Mouse (Mus musculus): ENCODE results near the gene 5730522E02Rik. TPM values are rescaled to one million over a fixed set of nuclear protein-coding genes. Genes with fewer than 3 reads are reported as not detected.

The 5730522E02Rik gene
- polyA plus RNA-seq, 1 experiment from 2014 or later: 2.6 TPM

DNA sequence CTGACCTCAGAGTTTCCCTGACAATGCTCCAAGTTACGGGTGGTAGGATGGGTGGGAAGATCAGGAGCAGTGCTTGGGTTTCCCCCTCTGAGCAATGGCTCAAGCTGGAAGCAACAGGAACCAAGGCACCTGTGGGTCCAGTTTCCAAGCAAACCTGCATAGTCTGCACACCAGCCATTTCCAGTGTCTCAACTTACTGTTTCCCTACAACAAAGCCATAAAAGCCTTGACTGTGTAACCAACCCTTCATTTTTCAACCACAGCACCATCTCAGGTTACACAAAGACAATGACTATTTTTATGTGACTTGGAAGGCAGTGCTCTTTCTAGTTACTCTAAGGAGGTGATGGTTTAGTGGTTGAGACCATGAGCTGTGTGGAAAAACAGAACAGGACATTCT, 530.7 kb downstream of the 5730522E02Rik start:
- H3K4me3 ChIP-seq (ENCODE audit: low read depth, low read length): no peak overlapping the region
- no peaks in the 10 kb centered on the region for H3K4me1 ChIP-seq (ENCODE audit: control insufficient read depth, insufficient read depth, low read length)
- DNase-seq (ENCODE audit: low spot score) (peak; percentile 38), ATAC-seq (ENCODE audit: low read depth) (peak; percentile 70; the same call in 1 of the 2 replicates)
- WGBS: 81% methylated on average over 1 of the region's 1 CpGs
- no peaks in the 10 kb centered on the region for H3K27me3 ChIP-seq (replicated peaks; ENCODE audit: control insufficient read depth, insufficient read depth, low read length)
- H3K27ac ChIP-seq (replicated peaks; ENCODE audit: low read depth, low read length): no peak overlapping the region
- H3K36me3 ChIP-seq (ENCODE audit: control insufficient read depth, insufficient read depth, low read length): no peaks in the 10 kb centered on the region
- H3K9me3 ChIP-seq (ENCODE audit: control insufficient read depth, low read length): no peaks in the 10 kb centered on the region
- H3K4me2 ChIP-seq (ENCODE audit: low read depth, low read length): no peak overlapping the region
- no peak overlapping the region for H3K9ac ChIP-seq (ENCODE audit: low read depth, low read length)

DNA sequence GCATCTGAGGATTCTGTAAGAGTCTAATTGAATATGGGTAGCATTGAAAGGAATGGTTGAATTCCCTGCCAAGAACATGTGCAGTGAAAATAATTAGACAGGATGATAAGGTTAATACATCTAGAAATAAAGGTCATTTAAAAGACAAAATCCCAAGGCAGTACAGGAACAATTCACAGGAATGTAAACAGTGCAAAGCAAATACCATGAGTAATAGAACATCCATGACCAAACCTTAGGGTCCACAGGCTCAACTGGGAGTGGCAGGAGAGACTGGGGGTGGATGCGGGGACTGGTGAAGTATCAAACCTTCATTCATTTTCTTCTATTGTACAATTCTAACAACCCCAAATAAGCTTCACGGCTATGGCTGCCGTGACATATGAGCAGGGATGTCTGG, 536.4 kb downstream of the 5730522E02Rik start:
- Histone ChIP-seq H3K4me2 (ENCODE audit: low read depth, low read length) (no peak overlapping the region), H3K27me3 (replicated peaks; ENCODE audit: control insufficient read depth, insufficient read depth, low read length) (no peaks in the 10 kb centered on the region), H3K4me1 (ENCODE audit: control insufficient read depth, insufficient read depth, low read length) (no peaks in the 10 kb centered on the region), H3K9me3 (ENCODE audit: control insufficient read depth, low read length) (no peaks in the 10 kb centered on the region), H3K27ac (replicated peaks; ENCODE audit: low read depth, low read length) (no peak overlapping the region), H3K36me3 (ENCODE audit: control insufficient read depth, insufficient read depth, low read length) (no peaks in the 10 kb centered on the region), H3K9ac (ENCODE audit: low read depth, low read length) (no peak overlapping the region), H3K4me3 (ENCODE audit: low read depth, low read length) (no peak overlapping the region)
- DNase-seq (ENCODE audit: low spot score): no peak
- WGBS: 89% methylated on average over 3 of the region's 3 CpGs
- no peak for ATAC-seq (ENCODE audit: low read depth)

DNA sequence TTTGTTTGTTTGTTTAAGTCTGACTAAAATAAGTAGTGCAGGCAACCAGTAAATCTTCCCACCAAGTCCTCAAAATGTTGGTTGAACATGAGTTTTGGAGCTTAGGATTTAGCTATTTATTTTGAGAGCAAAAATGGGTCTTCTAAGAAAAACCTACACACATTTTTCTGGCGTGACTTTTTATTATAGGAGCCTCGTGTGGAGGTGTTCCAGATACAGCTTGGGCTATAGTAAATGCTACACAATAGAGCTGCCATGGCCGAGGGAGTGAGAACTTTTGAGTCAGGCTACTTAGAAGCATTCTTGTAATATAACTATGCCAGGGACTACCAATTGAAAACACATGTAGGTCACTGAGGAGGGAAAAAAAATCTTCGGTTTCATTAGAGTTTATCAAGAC, 540.5 kb downstream of the 5730522E02Rik start:
- no peak for ATAC-seq (ENCODE audit: low read depth)

DNA sequence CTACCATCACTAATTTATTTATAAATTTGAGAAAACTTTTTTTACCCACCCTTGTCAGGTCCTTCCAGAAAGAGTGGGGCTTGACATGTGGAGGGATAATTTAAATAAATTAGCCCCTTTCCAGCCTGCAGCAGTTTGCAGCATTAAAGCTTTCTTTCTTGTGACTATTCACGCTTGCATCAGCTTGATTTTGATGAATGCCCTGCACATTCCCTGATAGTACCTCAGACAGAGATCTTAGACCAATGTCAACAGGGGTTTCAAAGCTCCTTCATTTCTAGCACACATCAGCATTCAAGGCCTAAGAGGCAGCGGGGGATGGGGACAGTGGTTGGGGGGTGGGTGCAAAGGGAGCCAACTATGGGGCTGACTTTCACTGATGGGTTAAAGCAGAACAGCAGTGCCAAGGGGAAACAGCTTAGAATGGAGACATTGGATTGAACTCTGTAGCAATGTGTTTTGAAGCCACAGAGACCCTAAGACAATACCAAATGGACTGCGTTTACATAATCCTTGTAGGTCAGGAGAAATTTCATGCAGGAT, 545.9 kb downstream of the 5730522E02Rik start:
- Histone ChIP-seq H3K27me3 (replicated peaks; ENCODE audit: control insufficient read depth, insufficient read depth, low read length) (no peaks in the 10 kb centered on the region), H3K9ac (ENCODE audit: low read depth, low read length) (no peak overlapping the region), H3K27ac (replicated peaks; ENCODE audit: low read depth, low read length) (no peak overlapping the region), H3K4me2 (ENCODE audit: low read depth, low read length) (no peak overlapping the region), H3K4me3 (ENCODE audit: low read depth, low read length) (no peak overlapping the region), H3K4me1 (ENCODE audit: control insufficient read depth, insufficient read depth, low read length) (no peaks in the 10 kb centered on the region), H3K36me3 (ENCODE audit: control insufficient read depth, insufficient read depth, low read length) (no peaks in the 10 kb centered on the region), H3K9me3 (ENCODE audit: control insufficient read depth, low read length) (no peaks in the 10 kb centered on the region)
- ATAC-seq (ENCODE audit: low read depth): no peak
- no peak for DNase-seq (ENCODE audit: low spot score)
- WGBS: 75% methylated on average over 3 of the region's 3 CpGs

More for the DNA sequence above, 540.5 kb downstream of the 5730522E02Rik start:
- H3K4me3 ChIP-seq (ENCODE audit: low read depth, low read length): no peak overlapping the region
- no peaks in the 10 kb centered on the region for H3K4me1 ChIP-seq (ENCODE audit: control insufficient read depth, insufficient read depth, low read length)
- no peak for DNase-seq (ENCODE audit: low spot score)
- 39% methylated on average over 4 of the region's 4 CpGs for WGBS
- H3K27ac ChIP-seq (replicated peaks; ENCODE audit: low read depth, low read length): no peak overlapping the region
- no peak overlapping the region for H3K9ac ChIP-seq (ENCODE audit: low read depth, low read length)
- no peaks in the 10 kb centered on the region for H3K9me3 ChIP-seq (ENCODE audit: control insufficient read depth, low read length)
- H3K27me3 ChIP-seq (replicated peaks; ENCODE audit: control insufficient read depth, insufficient read depth, low read length): no peaks in the 10 kb centered on the region
- no peak overlapping the region for H3K4me2 ChIP-seq (ENCODE audit: low read depth, low read length)
- no peaks in the 10 kb centered on the region for H3K36me3 ChIP-seq (ENCODE audit: control insufficient read depth, insufficient read depth, low read length)

DNA sequence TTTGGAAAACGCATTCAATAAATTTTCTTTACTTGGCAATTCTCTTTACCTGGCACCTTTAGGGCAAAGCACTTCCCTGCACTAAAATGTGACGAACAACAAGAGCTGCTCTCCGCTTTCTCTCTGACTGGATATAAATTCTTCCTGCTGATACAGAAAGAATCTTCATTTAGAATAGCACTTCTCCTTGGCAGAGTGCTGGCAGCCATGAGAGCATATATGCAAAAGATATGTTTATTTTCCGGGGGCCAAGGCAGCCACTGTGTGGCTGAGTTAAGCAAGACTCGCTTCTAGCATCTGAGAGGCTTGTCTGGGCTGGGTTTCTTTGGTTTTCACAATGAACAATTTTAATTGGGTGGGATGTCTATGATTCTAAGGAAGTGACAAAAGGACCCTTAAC, 564.3 kb downstream of the 5730522E02Rik start:
- 65% methylated on average over 5 of the region's 5 CpGs for WGBS
- H3K9me3 ChIP-seq (ENCODE audit: control insufficient read depth, low read length): no peaks in the 10 kb centered on the region
- DNase-seq (ENCODE audit: low spot score) (peak; percentile 16), ATAC-seq (ENCODE audit: low read depth) (no peak)
- no peak overlapping the region for H3K27ac ChIP-seq (replicated peaks; ENCODE audit: low read depth, low read length)
- H3K36me3 ChIP-seq (ENCODE audit: control insufficient read depth, insufficient read depth, low read length): no peaks in the 10 kb centered on the region
- no peak overlapping the region for H3K4me2 ChIP-seq (ENCODE audit: low read depth, low read length)
- peaks cover 8% of the 10 kb centered on the region; the same call in 1 of the 2 replicates for H3K4me1 ChIP-seq (ENCODE audit: control insufficient read depth, insufficient read depth, low read length)
- H3K4me3 ChIP-seq (ENCODE audit: low read depth, low read length): no peak overlapping the region
- no peaks in the 10 kb centered on the region for H3K27me3 ChIP-seq (replicated peaks; ENCODE audit: control insufficient read depth, insufficient read depth, low read length)
- no peak overlapping the region for H3K9ac ChIP-seq (ENCODE audit: low read depth, low read length)

DNA sequence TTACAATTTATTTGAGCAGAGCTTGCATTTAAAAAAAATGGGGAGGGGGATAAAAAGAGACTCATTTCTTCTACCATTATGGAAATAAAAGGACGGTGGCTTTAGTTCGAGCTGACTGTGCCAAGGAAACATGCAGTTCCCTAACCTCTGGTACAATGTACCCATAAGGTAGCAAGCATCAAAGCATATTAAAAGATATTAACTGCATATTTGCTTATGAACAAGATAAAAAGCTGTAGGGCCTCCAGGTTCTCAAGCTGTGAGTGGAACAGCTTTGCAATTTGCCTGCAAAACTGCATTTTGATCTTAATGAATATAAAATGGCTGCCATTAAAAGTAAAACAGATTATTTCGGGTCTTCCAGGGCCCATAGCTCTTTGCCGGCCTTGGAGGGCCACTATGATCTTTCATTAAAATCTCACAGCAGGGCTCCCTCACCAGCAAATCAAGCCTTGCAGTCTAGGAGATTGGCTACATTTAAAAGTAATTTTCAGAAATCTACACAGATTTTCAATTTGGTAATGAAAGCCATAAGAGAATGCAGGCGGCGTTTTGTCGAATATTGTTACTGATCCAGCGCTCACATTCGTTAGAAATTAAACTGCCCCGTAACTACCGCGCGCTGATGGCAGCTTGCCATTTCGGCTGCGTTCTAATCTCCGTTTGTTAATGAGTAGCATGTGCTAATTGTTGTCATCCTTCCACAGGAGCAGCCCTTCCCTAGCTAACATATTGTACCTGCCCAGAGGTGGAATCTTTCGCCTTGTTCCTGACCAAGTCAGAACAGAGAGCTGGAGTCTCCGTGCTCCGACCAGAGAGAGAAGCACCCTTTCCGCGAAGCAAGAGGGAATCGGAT, 565.6 kb downstream of the 5730522E02Rik start:
- Histone ChIP-seq H3K4me2 (ENCODE audit: low read depth, low read length) (peak overlapping the region; percentile 55), H3K4me1 (ENCODE audit: control insufficient read depth, insufficient read depth, low read length) (peaks cover 8% of the 10 kb centered on the region; the same call in 1 of the 2 replicates), H3K27me3 (replicated peaks; ENCODE audit: control insufficient read depth, insufficient read depth, low read length) (no peaks in the 10 kb centered on the region), H3K4me3 (ENCODE audit: low read depth, low read length) (peak overlapping the region; percentile 18), H3K36me3 (ENCODE audit: control insufficient read depth, insufficient read depth, low read length) (no peaks in the 10 kb centered on the region), H3K9me3 (ENCODE audit: control insufficient read depth, low read length) (no peaks in the 10 kb centered on the region), H3K27ac (replicated peaks; ENCODE audit: low read depth, low read length) (no peak overlapping the region), H3K9ac (ENCODE audit: low read depth, low read length) (0 out of 2 replicates have a peak overlapping the region, but pooled peaks have one; percentile 20)
- ATAC-seq (ENCODE audit: low read depth): no peak
- WGBS: 36% methylated on average over 22 of the region's 22 CpGs
- peak; percentile 51 for DNase-seq (ENCODE audit: low spot score)

DNA sequence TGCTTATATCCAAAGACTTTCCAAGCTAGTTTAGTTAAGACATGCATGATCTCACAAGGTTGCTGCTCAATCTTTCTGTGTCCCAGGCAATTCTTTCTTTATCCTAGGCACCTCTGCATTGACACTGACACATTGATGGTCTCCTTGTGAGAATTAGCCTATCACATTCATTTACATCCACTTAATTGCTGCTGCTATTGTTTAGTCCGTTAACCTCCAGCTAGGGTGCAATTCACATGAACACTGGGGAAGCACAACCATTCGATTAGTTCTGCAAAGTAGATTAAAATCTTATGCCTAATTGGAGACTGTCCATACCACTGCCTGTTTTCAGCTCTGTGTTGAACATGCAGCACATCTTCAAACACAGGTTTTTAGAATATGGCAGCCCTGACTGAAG, 603.7 kb downstream of the 5730522E02Rik start:
- ATAC-seq (ENCODE audit: low read depth): no peak
- H3K27ac ChIP-seq (replicated peaks; ENCODE audit: low read depth, low read length): no peak overlapping the region
- H3K9me3 ChIP-seq (ENCODE audit: control insufficient read depth, low read length): no peaks in the 10 kb centered on the region
- H3K9ac ChIP-seq (ENCODE audit: low read depth, low read length): no peak overlapping the region
- H3K36me3 ChIP-seq (ENCODE audit: control insufficient read depth, insufficient read depth, low read length): no peaks in the 10 kb centered on the region
- no peaks in the 10 kb centered on the region for H3K4me1 ChIP-seq (ENCODE audit: control insufficient read depth, insufficient read depth, low read length)
- H3K27me3 ChIP-seq (replicated peaks; ENCODE audit: control insufficient read depth, insufficient read depth, low read length): no peaks in the 10 kb centered on the region
- no peak for DNase-seq (ENCODE audit: low spot score)
- H3K4me3 ChIP-seq (ENCODE audit: low read depth, low read length): no peak overlapping the region
- WGBS: 57% methylated on average over 2 of the region's 2 CpGs
- H3K4me2 ChIP-seq (ENCODE audit: low read depth, low read length): no peak overlapping the region

DNA sequence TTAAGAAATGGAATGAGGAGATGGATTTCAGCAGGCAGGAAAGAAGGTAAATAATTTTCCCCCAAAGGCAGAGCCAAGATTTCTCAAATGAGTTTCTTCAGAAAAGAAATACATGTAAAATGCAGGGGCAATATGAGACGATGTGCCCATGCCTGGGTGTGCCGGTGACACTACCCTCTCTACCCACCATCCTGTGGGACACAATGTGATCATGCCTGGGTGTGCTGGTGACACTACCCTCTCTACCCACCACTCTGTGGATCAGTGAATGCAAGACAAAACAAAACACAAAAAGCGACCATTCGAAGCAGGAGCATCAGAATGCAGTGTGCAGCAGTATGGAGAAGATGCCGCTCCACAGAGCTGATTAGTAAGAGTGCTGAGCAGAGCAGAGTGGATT, 610.5 kb downstream of the 5730522E02Rik start:
- H3K9me3 ChIP-seq (ENCODE audit: control insufficient read depth, low read length): no peaks in the 10 kb centered on the region
- H3K4me1 ChIP-seq (ENCODE audit: control insufficient read depth, insufficient read depth, low read length): no peaks in the 10 kb centered on the region
- no peaks in the 10 kb centered on the region for H3K36me3 ChIP-seq (ENCODE audit: control insufficient read depth, insufficient read depth, low read length)
- no peak overlapping the region for H3K9ac ChIP-seq (ENCODE audit: low read depth, low read length)
- WGBS: 91% methylated on average over 5 of the region's 5 CpGs
- no peak overlapping the region for H3K4me3 ChIP-seq (ENCODE audit: low read depth, low read length)
- no peaks in the 10 kb centered on the region for H3K27me3 ChIP-seq (replicated peaks; ENCODE audit: control insufficient read depth, insufficient read depth, low read length)
- no peak overlapping the region for H3K27ac ChIP-seq (replicated peaks; ENCODE audit: low read depth, low read length)
- DNase-seq (ENCODE audit: low spot score): no peak
- H3K4me2 ChIP-seq (ENCODE audit: low read depth, low read length): no peak overlapping the region
- ATAC-seq (ENCODE audit: low read depth): no peak

Measured in embryonic facial prominence, embryonic 14.5 days (tissue).